Mouse (Mus musculus) adrenal gland, postnatal 36 days (tissue): Measurements from ENCODE around the gene Vezf1. TPM values are rescaled to one million over a fixed set of nuclear protein-coding genes. Genes with fewer than 3 reads are reported as not detected.

ENCODE experiments used
- DNase-seq, 2 experiments: peaks; one replicate each; pipeline ENCODE4 v3.0.0; 2021; ENCODE audit warnings: mixed read lengths in 1 of 2
- total RNA-seq, 2 experiments: library from RNA; stranded (reverse); gene quantifications; 2 replicates each; pipeline ENCODE4 v1.2.3; 2021

Gene Vezf1
- total RNA-seq, 2 experiments from 2014 or later: 49.3 to 50.9 TPM

- no peak for DNase-seq
Measured at GRCm38 (mm10) chr11:88053821-88054220, 14.3 kb upstream of the Vezf1 start.

- DNase-seq: peak; percentile 40 to 67
Measured at GRCm38 (mm10) chr11:88054589-88054988, 13.5 kb upstream of the Vezf1 start.

- no peak for DNase-seq
Measured at GRCm38 (mm10) chr11:88055777-88056176, 12.3 kb upstream of the Vezf1 start.

- DNase-seq: no peak
Measured at GRCm38 (mm10) chr11:88057788-88058187, 10.3 kb upstream of the Vezf1 start.

GRCm38 (mm10) chr11:88059141-88059540, 8.9 kb upstream of the Vezf1 start:
- DNase-seq: peak; percentile 25 to 56

GRCm38 (mm10) chr11:88061892-88062625, 6.0 kb upstream of the Vezf1 start:
- peak; percentile 39 to 40 for DNase-seq

- no peak for DNase-seq
Measured at GRCm38 (mm10) chr11:88065732-88066131, 2.3 kb upstream of the Vezf1 start.

- peak in 1 of 2 experiments; percentile 23 for DNase-seq
Measured at GRCm38 (mm10) chr11:88067191-88067585, 891 bp upstream of the Vezf1 start.

- peak; percentile 79 to 86 for DNase-seq
Measured at GRCm38 (mm10) chr11:88068411-88069245, 549 bp downstream of the Vezf1 start.

- DNase-seq: no peak
Measured at GRCm38 (mm10) chr11:88069246-88069570, 1.1 kb downstream of the Vezf1 start.

- no peak for DNase-seq
Measured at GRCm38 (mm10) chr11:88070392-88070791, 2.3 kb downstream of the Vezf1 start.

- no peak for DNase-seq
Measured at GRCm38 (mm10) chr11:88071113-88071512, 3.0 kb downstream of the Vezf1 start.

GRCm38 (mm10) chr11:88073343-88073875, 5.3 kb downstream of the Vezf1 start:
- DNase-seq: no peak

GRCm38 (mm10) chr11:88075701-88076100, 7.6 kb downstream of the Vezf1 start:
- DNase-seq: no peak

- DNase-seq: no peak
Measured at GRCm38 (mm10) chr11:88076394-88076793, 8.3 kb downstream of the Vezf1 start.

GRCm38 (mm10) chr11:88083699-88084098, 15.6 kb downstream of the Vezf1 start:
- no peak for DNase-seq

GRCm38 (mm10) chr11:88086737-88087627, 18.9 kb downstream of the Vezf1 start:
- peak; percentile 93 to 98 for DNase-seq

GRCm38 (mm10) chr11:88089150-88089549, 21.1 kb downstream of the Vezf1 start:
- DNase-seq: no peak

GRCm38 (mm10) chr11:88090293-88090692, 22.2 kb downstream of the Vezf1 start:
- DNase-seq: peak in 1 of 2 experiments; percentile 42

- no peak for DNase-seq
Measured at GRCm38 (mm10) chr11:88091949-88092348, 23.9 kb downstream of the Vezf1 start.

- DNase-seq: no peak
Measured at GRCm38 (mm10) chr11:88097173-88097572, 29.1 kb downstream of the Vezf1 start.
